Comparison of ENCODE assay signal across 12 mouse cellular contexts in the genomic region with DNA sequence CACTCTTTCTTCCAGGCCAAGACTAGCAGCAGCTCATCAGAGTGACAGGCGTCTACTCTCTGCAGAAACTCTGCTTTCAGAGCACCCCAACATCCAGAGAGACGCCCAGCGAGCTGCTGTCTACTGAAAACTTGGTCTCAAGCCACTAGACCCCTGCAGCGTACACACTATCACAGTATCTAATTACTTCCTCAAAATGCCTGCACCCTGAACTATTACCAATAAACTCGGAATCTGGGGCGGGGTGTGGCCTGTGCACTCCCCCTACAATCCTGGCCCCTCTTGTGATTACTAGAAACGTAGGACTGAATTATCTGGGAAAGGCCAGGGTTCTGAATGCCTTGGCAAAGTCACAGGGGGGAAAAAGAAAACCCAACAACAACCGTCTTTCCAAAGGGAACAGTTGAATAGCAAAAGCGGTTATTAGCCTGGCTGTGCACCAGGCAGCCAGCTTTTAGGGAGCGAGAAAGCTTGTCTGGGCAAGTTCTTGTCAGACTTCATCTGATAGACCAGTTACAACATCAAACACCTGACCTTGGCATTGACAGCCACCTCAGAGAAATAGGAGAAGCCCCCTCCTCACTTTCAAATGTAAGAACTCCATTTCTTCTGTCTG. TPM values are rescaled to one million over a fixed set of nuclear protein-coding genes. Genes with fewer than 3 reads are reported as not detected.
DNase-seq lines count a peak whose midpoint lies in the region; ATAC-seq and TF ChIP-seq lines count a peak whose summit lies in the region.
"Had no signal": no experiment of that assay in that cellular context is flagged by ENCODE, and none has a peak within 500 bp of the region (broad histone marks: within the 10 kb centered on the region; RNA-seq: fewer than 3 reads in every experiment).

No protein-coding gene starts in this region.

- no peak for ATAC-seq in neural tube, embryonic 15.5 days (ENCODE audit: low FRiP score)
- ATAC-seq in embryonic facial prominence, embryonic 12.5 days (ENCODE audit: insufficient number of reproducible peaks, insufficient read depth, low FRiP score, low TSS enrichment) = no peak
- peak; percentile 34; the same call in 1 of the 2 replicates for ATAC-seq in intestine, postnatal 0 days
- no peak for ATAC-seq in megakaryocyte-erythroid progenitor cell, adult 5-6 weeks (replicated peaks; ENCODE audit: low FRiP score, low TSS enrichment, poor library complexity, severe bottlenecking)
- ATAC-seq: midbrain, embryonic 16.5 days had no signal

- no peak for TF ChIP-seq CTCF in intestine, postnatal 0 days (IDR thresholded peaks at IDR 0.05; ENCODE audit: low read depth)

- H3K4me2 ChIP-seq in neural tube, embryonic 15.5 days = no peak overlapping the region
- no peak overlapping the region for H3K4me2 ChIP-seq in embryonic facial prominence, embryonic 12.5 days (replicated peaks)
- H3K4me2 ChIP-seq in intestine, postnatal 0 days (replicated peaks; ENCODE audit: low read depth) = peak overlapping the region; percentile 21; the same call in 1 of the 2 replicates

- no peak for DNase-seq in neural tube, embryonic 10.5 days (ENCODE audit: extremely low spot score, low spot score)
- DNase-seq in frontal cortex, postnatal 14 days (ENCODE audit: low spot score in 2 of 2) = no peak
- DNase-seq in cerebellum, postnatal 4 days (ENCODE audit: low spot score in 2 of 2) = no peak
- DNase-seq: adrenal gland, postnatal 10 days; cerebellum, adult 9-11 months had no signal

- no peak overlapping the region for H3K4me3 ChIP-seq in neural tube, embryonic 15.5 days (replicated peaks)
- H3K4me3 ChIP-seq in embryonic facial prominence, embryonic 12.5 days = no peak overlapping the region
- no peak overlapping the region for H3K4me3 ChIP-seq in intestine, postnatal 0 days (ENCODE audit: low read depth, low read length)
- H3K4me3 ChIP-seq: erythroblast, embryonic 14.5 days; left cerebral cortex, adult 2 months had no signal

- no peaks in the 10 kb centered on the region for H3K9me3 ChIP-seq in neural tube, embryonic 15.5 days (replicated peaks)
- no peaks in the 10 kb centered on the region for H3K9me3 ChIP-seq in embryonic facial prominence, embryonic 12.5 days
- H3K9me3 ChIP-seq in intestine, postnatal 0 days (ENCODE audit: control insufficient read depth) = no peaks in the 10 kb centered on the region

- 67% methylated on average over 10 of the region's 10 CpGs for WGBS in neural tube, embryonic 15.5 days
- 57% methylated on average over 10 of the region's 10 CpGs for WGBS in embryonic facial prominence, embryonic 12.5 days
- 43% methylated on average over 10 of the region's 10 CpGs for WGBS in intestine, postnatal 0 days

- H3K27ac ChIP-seq in neural tube, embryonic 15.5 days (replicated peaks) = peak overlapping the region; percentile 13; the same call in 1 of the 2 replicates
- 0 out of 2 replicates have a peak overlapping the region, but pooled peaks have one; percentile 17 for H3K27ac ChIP-seq in embryonic facial prominence, embryonic 12.5 days
- H3K27ac ChIP-seq in intestine, postnatal 0 days (ENCODE audit: low read depth, low read length) = peak overlapping the region; percentile 58
- H3K27ac ChIP-seq: left cerebral cortex, adult 2 months had no signal

- H3K9ac ChIP-seq in neural tube, embryonic 15.5 days (replicated peaks) = no peak overlapping the region
- no peak overlapping the region for H3K9ac ChIP-seq in embryonic facial prominence, embryonic 12.5 days
- no peak overlapping the region for H3K9ac ChIP-seq in intestine, postnatal 0 days (ENCODE audit: low read depth, low read length)

- no peaks in the 10 kb centered on the region for H3K36me3 ChIP-seq in neural tube, embryonic 15.5 days
- no peaks in the 10 kb centered on the region for H3K36me3 ChIP-seq in embryonic facial prominence, embryonic 12.5 days
- no peaks in the 10 kb centered on the region for H3K36me3 ChIP-seq in intestine, postnatal 0 days (ENCODE audit: control insufficient read depth, insufficient read depth)

- H3K4me1 ChIP-seq in neural tube, embryonic 15.5 days = peaks cover 58% of the 10 kb centered on the region
- peaks cover 31% of the 10 kb centered on the region for H3K4me1 ChIP-seq in embryonic facial prominence, embryonic 12.5 days
- peaks cover 29% of the 10 kb centered on the region for H3K4me1 ChIP-seq in intestine, postnatal 0 days (replicated peaks; ENCODE audit: control insufficient read depth, insufficient read depth, low read length)

- no peaks in the 10 kb centered on the region for H3K27me3 ChIP-seq in neural tube, embryonic 15.5 days (replicated peaks)
- 0 out of 2 replicates have a peak, but pooled peaks cover 3% of the 10 kb centered on the region for H3K27me3 ChIP-seq in embryonic facial prominence, embryonic 12.5 days
- H3K27me3 ChIP-seq in intestine, postnatal 0 days (replicated peaks; ENCODE audit: control insufficient read depth, insufficient read depth, low read length) = no peaks in the 10 kb centered on the region

RNA-seq across cellular contexts. Expression of a gene that starts 14.2 kb away (rescaled TPM):
- 9.6 and 10.1 TPM in 2 replicates for polyA plus RNA-seq in neural tube, embryonic 15.5 days (2015; fragmentation: Nextera tagmentation; extraction: Ambion mirVana)
- 6.6 and 6.7 TPM in 2 replicates for polyA plus RNA-seq in embryonic facial prominence, embryonic 12.5 days (2016; fragmentation: Nextera tagmentation; extraction: Ambion mirVana)
- polyA plus RNA-seq in intestine, postnatal 0 days (2015; fragmentation: Nextera tagmentation; extraction: Ambion mirVana) = 11.7 and 14.4 TPM in 2 replicates
- total RNA-seq in megakaryocyte-erythroid progenitor cell, adult 5-6 weeks (2014; fragmentation: Nextera tagmentation) = 57.8 and 68.4 TPM in 2 replicates
- total RNA-seq in megakaryocyte-erythroid progenitor cell, adult 5-6 weeks (2017) = 66.9 and 100 TPM in 2 replicates
